Mouse (Mus musculus) testis, adult 2 months (tissue): ENCODE measurements around the gene Gm36028.

Experiments
- CTCF ChIP-seq: fragments of 200-500 bp; IDR thresholded peaks from 2 replicates; pipeline ENCODE4 v1.5.1; 2012; ENCODE audit warnings: low read depth, mild to moderate bottlenecking, inconsistent platforms, low read length, moderate library complexity; ENCODE audit not compliant: control insufficient read depth, insufficient read depth, insufficient replicate concordance
- POLR2A ChIP-seq: fragments of 200-500 bp; IDR thresholded peaks from 2 replicates; pipeline ENCODE4 v1.6.1; 2012; ENCODE audit warnings: low read depth, mild to moderate bottlenecking, inconsistent platforms, low read length, moderate library complexity; ENCODE audit not compliant: control insufficient read depth

- TF ChIP-seq POLR2A, result no peak
- no peak for TF ChIP-seq CTCF
Observed at GRCm38 (mm10) chr16:37824778-37825505, 36.0 kb downstream of the Gm36028 start.
